Mouse (Mus musculus): ENCODE data around the gene Ugt1a6a. TPM values are rescaled to one million over a fixed set of nuclear protein-coding genes. Genes with fewer than 3 reads are reported as not detected.

Gene Ugt1a6a
- total and polyA plus RNA-seq, 2 experiments, result 55.4 to 106 TPM

DNA sequence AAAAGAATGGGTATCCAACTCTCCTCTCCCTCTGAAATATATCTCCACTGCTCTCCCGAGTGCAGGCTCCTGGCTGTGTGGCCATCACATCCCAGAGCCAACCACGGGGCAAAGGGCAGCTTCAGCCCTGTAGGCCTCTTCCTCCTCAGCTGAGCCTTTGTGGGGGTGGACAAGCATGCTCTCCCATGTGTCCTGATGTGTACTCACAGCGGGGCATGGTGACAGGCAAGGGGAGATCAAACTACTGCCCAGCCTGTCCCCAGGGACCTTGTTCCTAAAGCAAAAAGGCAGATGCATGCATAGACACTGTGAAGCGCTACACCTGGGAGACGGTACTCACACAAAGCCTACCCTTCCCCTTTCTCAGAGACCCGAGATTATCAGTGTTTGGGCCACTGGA lies 125.5 kb downstream of the Ugt1a6a start:
- Histone ChIP-seq H3K36me3 (ENCODE audit: control insufficient read depth, insufficient read depth, low read length) (peaks cover 20% of the 10 kb centered on the region), H3K4me1 (ENCODE audit: control insufficient read depth, insufficient read depth, low read length) (peaks cover 19% of the 10 kb centered on the region), H3K79me2 (ENCODE audit: control insufficient read depth, insufficient read depth, low read length) (no peaks in the 10 kb centered on the region), H3K27me3 (ENCODE audit: control insufficient read depth, insufficient read depth, low read length) (no peaks in the 10 kb centered on the region), H3K4me3 (ENCODE audit: insufficient read depth, low read depth, low read length) (no peak overlapping the region), H3K9ac (ENCODE audit: low read depth, low read length) (no peak overlapping the region), H3K27ac (replicated peaks; ENCODE audit: insufficient read depth, low read depth, low read length) (peak overlapping the region; percentile 18)
- WGBS, result 34% methylated on average over 6 of the region's 6 CpGs
- DNase-seq (ENCODE audit: extremely low read depth, low read depth, low spot score), result peak; percentile 96
- no peak for TF ChIP-seq CTCF (IDR thresholded peaks at IDR 0.05; ENCODE audit: low read depth, low read length)
- TF ChIP-seq POLR2A (IDR thresholded peaks at IDR 0.05; ENCODE audit: extremely low read depth, insufficient read depth, low read length), result no peak

DNA sequence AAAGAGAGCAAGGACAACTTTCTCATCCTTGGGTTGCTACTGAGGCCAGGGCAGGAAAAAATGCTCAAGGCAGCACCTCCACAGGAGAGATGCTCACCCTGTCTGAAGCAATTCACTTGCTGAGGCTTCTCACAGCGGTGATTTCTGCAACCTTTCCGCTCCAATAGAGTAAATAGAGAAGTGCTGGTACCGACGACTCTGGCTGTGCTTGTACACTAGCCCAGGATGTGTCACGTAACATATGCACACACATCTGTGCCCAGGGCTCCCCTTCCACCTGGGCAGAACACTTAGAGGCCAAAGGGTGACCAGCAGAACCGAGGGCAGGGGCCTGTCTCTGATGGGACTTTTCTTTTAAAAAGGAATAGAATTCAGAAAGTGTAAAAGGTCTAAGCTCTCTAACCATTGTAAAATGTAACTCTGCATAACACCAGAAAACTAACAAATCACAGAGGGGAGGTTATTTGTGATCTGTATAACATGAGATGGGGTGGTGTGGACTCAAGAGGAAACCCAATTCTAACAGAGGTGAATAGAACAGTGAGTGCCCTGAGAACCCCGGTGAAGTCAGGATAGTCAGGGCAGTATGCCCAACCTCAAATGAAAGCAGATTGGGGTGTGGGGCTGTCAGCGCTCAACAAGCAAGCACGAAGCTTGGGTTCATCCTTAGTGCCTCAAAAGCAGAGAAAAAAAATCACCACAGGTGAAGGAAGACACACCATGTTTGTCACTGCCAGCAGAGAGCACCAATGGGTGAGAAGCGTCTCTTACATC lies 126.2 kb downstream of the Ugt1a6a start:
- no peaks in the 10 kb centered on the region for H3K27me3 ChIP-seq (ENCODE audit: control insufficient read depth, insufficient read depth, low read length)
- peaks cover 26% of the 10 kb centered on the region for H3K36me3 ChIP-seq (ENCODE audit: control insufficient read depth, insufficient read depth, low read length)
- peaks cover 19% of the 10 kb centered on the region for H3K4me1 ChIP-seq (ENCODE audit: control insufficient read depth, insufficient read depth, low read length)
- WGBS, result 53% methylated on average over 10 of the region's 10 CpGs
- H3K27ac ChIP-seq (replicated peaks; ENCODE audit: insufficient read depth, low read depth, low read length), result peak overlapping the region; percentile 14
- DNase-seq (ENCODE audit: extremely low read depth, low read depth, low spot score), result peak; percentile 60
- no peak overlapping the region for H3K4me3 ChIP-seq (ENCODE audit: insufficient read depth, low read depth, low read length)
- no peak overlapping the region for H3K9ac ChIP-seq (ENCODE audit: low read depth, low read length)
- H3K79me2 ChIP-seq (ENCODE audit: control insufficient read depth, insufficient read depth, low read length), result no peaks in the 10 kb centered on the region
- TF ChIP-seq CTCF (IDR thresholded peaks at IDR 0.05; ENCODE audit: low read depth, low read length) (no peak), POLR2A (IDR thresholded peaks at IDR 0.05; ENCODE audit: extremely low read depth, insufficient read depth, low read length) (no peak)

DNA sequence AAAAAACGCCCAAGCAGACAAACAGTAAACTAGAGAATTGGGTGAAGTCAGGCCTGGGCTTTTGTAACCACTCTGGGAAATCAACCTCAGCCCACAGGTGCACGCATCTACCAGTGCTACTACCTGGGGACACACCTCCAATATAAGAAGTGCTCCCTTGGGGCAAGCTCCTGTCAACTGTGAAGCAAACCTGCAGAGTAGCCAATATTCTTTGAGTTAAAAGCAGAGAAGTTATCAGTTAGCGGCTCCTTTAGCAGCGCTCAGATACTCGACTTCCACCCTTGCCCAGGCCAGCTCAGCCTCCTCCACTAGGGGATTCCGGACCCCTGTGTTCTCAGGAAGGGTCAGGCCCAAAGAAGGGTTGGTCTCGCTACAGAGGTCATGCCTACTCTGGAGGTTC lies 127.1 kb downstream of the Ugt1a6a start:
- Histone ChIP-seq H3K79me2 (ENCODE audit: control insufficient read depth, insufficient read depth, low read length) (peaks cover 4% of the 10 kb centered on the region; the same call in 1 of the 2 replicates), H3K27me3 (ENCODE audit: control insufficient read depth, insufficient read depth, low read length) (no peaks in the 10 kb centered on the region), H3K4me3 (ENCODE audit: insufficient read depth, low read depth, low read length) (no peak overlapping the region), H3K9ac (ENCODE audit: low read depth, low read length) (no peak overlapping the region), H3K4me1 (ENCODE audit: control insufficient read depth, insufficient read depth, low read length) (peaks cover 19% of the 10 kb centered on the region), H3K36me3 (ENCODE audit: control insufficient read depth, insufficient read depth, low read length) (peaks cover 36% of the 10 kb centered on the region), H3K27ac (replicated peaks; ENCODE audit: insufficient read depth, low read depth, low read length) (no peak overlapping the region)
- no peak for TF ChIP-seq CTCF (IDR thresholded peaks at IDR 0.05; ENCODE audit: low read depth, low read length)
- no peak for TF ChIP-seq POLR2A (IDR thresholded peaks at IDR 0.05; ENCODE audit: extremely low read depth, insufficient read depth, low read length)
- no peak for DNase-seq (ENCODE audit: extremely low read depth, low read depth, low spot score)
- WGBS, result 86% methylated on average over 7 of the region's 7 CpGs

DNA sequence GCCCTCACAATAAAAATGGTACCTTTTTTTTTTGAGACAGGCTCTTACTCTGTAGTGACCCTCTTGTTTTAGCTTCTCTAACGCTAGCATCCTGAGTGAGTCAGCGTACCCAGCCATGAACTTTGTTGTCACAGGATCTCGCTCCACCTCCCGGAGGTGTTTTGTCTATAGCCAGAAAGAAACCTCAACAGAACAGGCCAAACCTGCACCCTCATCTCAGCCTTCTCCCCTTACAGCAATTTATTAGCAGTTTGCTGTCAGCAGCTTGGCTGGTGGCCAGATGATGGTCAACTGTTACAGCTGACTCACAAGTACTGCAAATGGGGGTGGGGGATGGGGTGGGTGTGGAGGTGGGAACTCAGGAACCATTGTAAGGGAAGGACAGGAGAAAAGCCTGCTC lies 127.6 kb downstream of the Ugt1a6a start:
- H3K9ac ChIP-seq (ENCODE audit: low read depth, low read length), result no peak overlapping the region
- TF ChIP-seq CTCF (IDR thresholded peaks at IDR 0.05; ENCODE audit: low read depth, low read length), result no peak
- TF ChIP-seq POLR2A (IDR thresholded peaks at IDR 0.05; ENCODE audit: extremely low read depth, insufficient read depth, low read length), result no peak
- H3K27ac ChIP-seq (replicated peaks; ENCODE audit: insufficient read depth, low read depth, low read length), result no peak overlapping the region
- peaks cover 19% of the 10 kb centered on the region for H3K4me1 ChIP-seq (ENCODE audit: control insufficient read depth, insufficient read depth, low read length)
- no peak overlapping the region for H3K4me3 ChIP-seq (ENCODE audit: insufficient read depth, low read depth, low read length)
- WGBS, result 72% methylated on average over 4 of the region's 4 CpGs
- peaks cover 41% of the 10 kb centered on the region for H3K36me3 ChIP-seq (ENCODE audit: control insufficient read depth, insufficient read depth, low read length)
- DNase-seq (ENCODE audit: extremely low read depth, low read depth, low spot score), result no peak
- H3K27me3 ChIP-seq (ENCODE audit: control insufficient read depth, insufficient read depth, low read length), result no peaks in the 10 kb centered on the region
- H3K79me2 ChIP-seq (ENCODE audit: control insufficient read depth, insufficient read depth, low read length), result peaks cover 8% of the 10 kb centered on the region; the same call in 1 of the 2 replicates

DNA sequence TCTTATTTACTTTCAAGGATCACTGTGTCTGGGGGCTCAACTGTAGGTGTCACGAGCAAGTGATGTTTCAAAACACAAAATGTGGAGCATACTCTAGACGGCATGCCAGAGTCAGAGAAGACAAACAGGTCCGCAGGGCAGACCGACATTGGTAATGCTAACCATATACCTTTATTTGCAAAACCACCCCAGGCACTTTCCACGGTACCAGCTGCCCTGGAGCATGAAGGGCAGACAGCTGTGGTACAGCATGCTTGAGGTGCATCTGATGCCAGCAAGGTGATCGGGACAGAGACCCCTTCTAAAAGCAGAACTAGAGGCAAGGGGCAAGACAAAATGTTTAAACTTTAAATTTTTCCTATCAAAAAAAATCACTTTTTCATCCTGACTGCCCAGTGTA lies 128.4 kb downstream of the Ugt1a6a start:
- Histone ChIP-seq H3K79me2 (ENCODE audit: control insufficient read depth, insufficient read depth, low read length) (peaks cover 12% of the 10 kb centered on the region; the same call in 1 of the 2 replicates), H3K4me1 (ENCODE audit: control insufficient read depth, insufficient read depth, low read length) (peaks cover 25% of the 10 kb centered on the region), H3K27me3 (ENCODE audit: control insufficient read depth, insufficient read depth, low read length) (no peaks in the 10 kb centered on the region), H3K4me3 (ENCODE audit: insufficient read depth, low read depth, low read length) (no peak overlapping the region), H3K9ac (ENCODE audit: low read depth, low read length) (no peak overlapping the region), H3K27ac (replicated peaks; ENCODE audit: insufficient read depth, low read depth, low read length) (no peak overlapping the region), H3K36me3 (ENCODE audit: control insufficient read depth, insufficient read depth, low read length) (peaks cover 48% of the 10 kb centered on the region)
- 66% methylated on average over 6 of the region's 6 CpGs for WGBS
- no peak for TF ChIP-seq POLR2A (IDR thresholded peaks at IDR 0.05; ENCODE audit: extremely low read depth, insufficient read depth, low read length)
- no peak for TF ChIP-seq CTCF (IDR thresholded peaks at IDR 0.05; ENCODE audit: low read depth, low read length)
- no peak for DNase-seq (ENCODE audit: extremely low read depth, low read depth, low spot score)

DNA sequence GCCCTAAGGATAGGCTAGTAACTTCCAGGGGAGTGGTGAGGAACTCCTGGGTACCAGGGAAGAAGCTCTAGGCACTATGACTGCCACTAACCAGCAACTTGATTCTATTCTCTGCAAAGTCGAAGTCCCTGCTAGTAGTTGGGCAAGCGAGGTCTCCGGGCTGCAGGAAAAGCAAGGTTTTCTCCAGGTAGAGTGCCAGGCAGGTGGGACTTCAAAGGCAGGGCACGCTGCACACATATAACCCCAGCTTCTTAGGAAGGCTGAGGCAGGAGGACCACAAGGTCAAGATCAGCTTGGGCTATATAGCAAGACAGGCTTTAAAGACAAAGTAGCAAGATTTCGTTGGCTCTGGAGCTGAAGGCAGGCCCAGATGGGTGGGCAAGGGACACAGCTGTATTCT lies 129.2 kb downstream of the Ugt1a6a start:
- TF ChIP-seq POLR2A (IDR thresholded peaks at IDR 0.05; ENCODE audit: extremely low read depth, insufficient read depth, low read length) (no peak), CTCF (IDR thresholded peaks at IDR 0.05; ENCODE audit: low read depth, low read length) (no peak)
- H3K9ac ChIP-seq (ENCODE audit: low read depth, low read length), result no peak overlapping the region
- peaks cover 53% of the 10 kb centered on the region for H3K36me3 ChIP-seq (ENCODE audit: control insufficient read depth, insufficient read depth, low read length)
- no peak overlapping the region for H3K27ac ChIP-seq (replicated peaks; ENCODE audit: insufficient read depth, low read depth, low read length)
- 89% methylated on average over 5 of the region's 5 CpGs for WGBS
- H3K79me2 ChIP-seq (ENCODE audit: control insufficient read depth, insufficient read depth, low read length), result peaks cover 12% of the 10 kb centered on the region; the same call in 1 of the 2 replicates
- no peaks in the 10 kb centered on the region for H3K27me3 ChIP-seq (ENCODE audit: control insufficient read depth, insufficient read depth, low read length)
- no peak overlapping the region for H3K4me3 ChIP-seq (ENCODE audit: insufficient read depth, low read depth, low read length)
- DNase-seq (ENCODE audit: extremely low read depth, low read depth, low spot score), result no peak
- peaks cover 32% of the 10 kb centered on the region for H3K4me1 ChIP-seq (ENCODE audit: control insufficient read depth, insufficient read depth, low read length)
